Comparison of ENCODE assay signal across 7 mouse cellular contexts in genomic region chr6:86524879-86525645, GRCm38 (mm10). TPM values are rescaled to one million over a fixed set of nuclear protein-coding genes. Genes with fewer than 3 reads are reported as not detected.
A peak's percentile ranks its signal among the peaks of the same experiment; 100 is the strongest.
DNase-seq lines count a peak whose midpoint lies in the region; ATAC-seq lines count a peak whose summit lies in the region.

No protein-coding gene starts in this region.

- under 1% methylated on average over 51 of the region's 51 CpGs for WGBS in midbrain, embryonic 15.5 days

- peak overlapping the region; percentile 76 for H3K4me2 ChIP-seq in midbrain, embryonic 15.5 days

- peaks cover 31% of the 10 kb centered on the region for H3K4me1 ChIP-seq in midbrain, embryonic 15.5 days

- peak overlapping the region; percentile 64 for H3K4me3 ChIP-seq in midbrain, embryonic 15.5 days

- peak; percentile 7 for ATAC-seq in common myeloid progenitor, adult 5-6 weeks (replicated peaks; ENCODE audit: low read depth, poor library complexity, severe bottlenecking)
- ATAC-seq in midbrain, embryonic 15.5 days (replicated peaks): peak; percentile 14

- H3K9me3 ChIP-seq in midbrain, embryonic 15.5 days: no peaks in the 10 kb centered on the region

- DNase-seq in adrenal gland, postnatal 10 days: peak; percentile 59
- peak; percentile 29 for DNase-seq in gastrocnemius, postnatal 14 days
- DNase-seq in kidney, adult 18-20 months: peak; percentile 65
- peak; percentile 84 for DNase-seq in liver
- peak; percentile 26 to 56 for DNase-seq in spleen, postnatal 36 days (ENCODE audit: low spot score in 2 of 2)

- no peaks in the 10 kb centered on the region for H3K27me3 ChIP-seq in midbrain, embryonic 15.5 days (replicated peaks)

- H3K36me3 ChIP-seq in midbrain, embryonic 15.5 days (replicated peaks): no peaks in the 10 kb centered on the region

- H3K27ac ChIP-seq in midbrain, embryonic 15.5 days: peak overlapping the region; percentile 100

- H3K9ac ChIP-seq in midbrain, embryonic 15.5 days: peak overlapping the region; percentile 94

- intact Hi-C loops in gastrocnemius, postnatal 14 days (cut with DNase I; ENCODE audit: low total_unique reads): loop anchor here (5.0 kb wide), 2 partner anchors 38 to 53 kb away; no protein-coding TSS in a partner anchor

RNA-seq across cellular contexts. Expression of gene Pcbp1, which starts 1.1 kb away (rescaled TPM):
- total RNA-seq in adrenal gland, postnatal 10 days (2021): 100 to 1,000 TPM; 233 to 243 TPM
- total RNA-seq in common myeloid progenitor, adult 5-6 weeks (2017): 115 and 172 TPM in 2 replicates
- total RNA-seq in gastrocnemius, postnatal 14 days (2021): 100 to 1,000 TPM; 128 to 164 TPM
- polyA plus RNA-seq in midbrain, embryonic 15.5 days (2015; fragmentation: Nextera tagmentation; extraction: Ambion mirVana): 339 and 344 TPM in 2 replicates

Comparison
In these comparisons a context has a peak if more than half of its experiments do, and no peak if none do; other contexts are left out.
1. Peak in every context shown above with its lines: DNase-seq, ATAC-seq, H3K4me3 ChIP-seq and H3K27ac ChIP-seq.
2. DNase-seq: peak in every context shown above with its lines; median percentile 84 in liver; 65 in kidney, adult 18-20 months; 59 in adrenal gland, postnatal 10 days; 41 in spleen, postnatal 36 days; 29 in gastrocnemius, postnatal 14 days.